Comparison of ENCODE assay signal across 22 mouse cellular contexts in the genomic region with DNA sequence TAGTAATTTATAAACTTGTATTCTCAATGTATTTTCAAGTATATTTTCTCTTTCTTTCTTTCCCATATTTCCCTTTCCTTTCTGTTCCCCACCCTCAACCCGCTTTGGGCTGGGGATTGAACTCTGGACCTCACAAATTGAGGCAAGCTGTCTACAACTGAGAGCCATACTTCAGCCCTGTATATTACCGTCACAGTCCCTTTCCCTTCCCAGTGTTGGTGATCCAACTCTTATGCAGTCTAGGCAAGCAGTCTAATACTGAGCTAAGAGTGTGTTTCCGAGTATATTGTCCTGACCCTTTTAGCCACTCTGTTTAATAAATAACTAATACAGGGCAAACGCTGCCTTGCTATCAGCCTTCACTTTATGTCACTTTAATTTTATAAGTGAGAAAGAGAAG.
"Had no signal": no experiment of that assay in that cellular context is flagged by ENCODE, and none has a peak within 500 bp of the region (broad histone marks: within the 10 kb centered on the region; RNA-seq: fewer than 3 reads in every experiment).

No protein-coding gene starts in this region.

- H3K4me1 ChIP-seq: midbrain, embryonic 10.5 days; midbrain, embryonic 12.5 days; neural tube, embryonic 13.5 days; neural tube, embryonic 15.5 days; stomach, embryonic 15.5 days had no signal

- H3K9me3 ChIP-seq: midbrain, embryonic 10.5 days; midbrain, embryonic 12.5 days; neural tube, embryonic 13.5 days; neural tube, embryonic 15.5 days; stomach, embryonic 15.5 days had no signal

- H3K36me3 ChIP-seq: midbrain, embryonic 12.5 days had no signal

- H3K27ac ChIP-seq: midbrain, embryonic 10.5 days; midbrain, embryonic 12.5 days; neural tube, embryonic 13.5 days; neural tube, embryonic 15.5 days; stomach, embryonic 15.5 days; stomach, postnatal 0 days had no signal

- H3K4me2 ChIP-seq: lung, embryonic 14.5 days; midbrain, embryonic 12.5 days; neural tube, embryonic 13.5 days; neural tube, embryonic 15.5 days; stomach, embryonic 15.5 days had no signal

- DNase-seq: lung, adult 18-20 months; lung, embryonic 14.5 days; lung, postnatal 14 days; lung, postnatal 4 days; midbrain, embryonic 14.5 days; retina, postnatal 1 day; right cerebral cortex, adult 18-20 months; right cerebral cortex, postnatal 25 days; right cerebral cortex, postnatal 4 days; spleen, adult 18-20 months; thymus, adult 2 months; thymus, postnatal 25 days; thymus, postnatal 4 days had no signal

- ATAC-seq: lung, postnatal 0 days; midbrain, embryonic 16.5 days had no signal

- H3K27me3 ChIP-seq: midbrain, embryonic 12.5 days; neural tube, embryonic 13.5 days; neural tube, embryonic 15.5 days; stomach, embryonic 15.5 days had no signal

- H3K9ac ChIP-seq: lung, embryonic 14.5 days; midbrain, embryonic 12.5 days; neural tube, embryonic 13.5 days; neural tube, embryonic 15.5 days; stomach, embryonic 15.5 days had no signal

- H3K4me3 ChIP-seq: midbrain, embryonic 10.5 days; midbrain, embryonic 12.5 days; myocyte; neural tube, embryonic 13.5 days; neural tube, embryonic 15.5 days; stomach, embryonic 15.5 days had no signal
